Mouse (Mus musculus): ENCODE results near the gene Slc12a5. TPM values are rescaled to one million over a fixed set of nuclear protein-coding genes. Genes with fewer than 3 reads are reported as not detected.

The Slc12a5 gene
- polyA plus RNA-seq, 1 experiment from 2014 or later = 0.53 TPM

- no peak overlapping the region for H3K4me2 ChIP-seq (ENCODE audit: low read depth, low read length)
- no peaks in the 10 kb centered on the region for H3K4me1 ChIP-seq (replicated peaks; ENCODE audit: control insufficient read depth, insufficient read depth, low read length)
- H3K4me3 ChIP-seq (ENCODE audit: low read length) = no peak overlapping the region
- no peaks in the 10 kb centered on the region for H3K9me3 ChIP-seq (ENCODE audit: control insufficient read depth, low read length)
- no peak overlapping the region for H3K9ac ChIP-seq (ENCODE audit: low read length)
- ATAC-seq (ENCODE audit: low read depth) = no peak; the same call in 1 of the 2 replicates
- no peak overlapping the region for H3K27ac ChIP-seq (ENCODE audit: low read length)
- no peaks in the 10 kb centered on the region for H3K27me3 ChIP-seq (ENCODE audit: control insufficient read depth, insufficient read depth, low read depth, low read length)
- H3K36me3 ChIP-seq (ENCODE audit: control insufficient read depth, insufficient read depth, low read length) = 0 out of 2 replicates have a peak, but pooled peaks cover 2% of the 10 kb centered on the region
- 42% methylated on average over 6 of the region's 7 CpGs for WGBS
Observed at GRCm38 (mm10) chr2:164921984-164922383, 38.6 kb upstream of the Slc12a5 start.

DNA sequence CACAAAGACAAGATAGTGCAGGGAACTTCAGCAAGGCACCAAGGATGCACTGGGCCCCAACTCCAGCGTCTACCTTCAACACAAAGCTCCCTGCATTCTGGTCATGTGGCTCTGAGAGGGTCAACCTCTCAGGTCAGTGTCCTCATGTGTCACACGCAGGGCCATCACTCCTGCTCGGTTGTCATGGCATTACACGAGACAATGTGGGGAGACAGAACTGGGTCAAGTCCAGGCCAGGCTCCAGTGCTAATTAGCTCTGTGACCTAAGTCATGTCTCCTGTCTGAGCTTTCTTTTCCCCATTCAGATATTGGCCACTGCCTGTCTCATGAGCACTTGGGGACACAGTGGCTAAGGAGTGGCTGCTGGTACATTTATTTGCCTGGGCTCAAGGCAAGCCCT lies 37.3 kb upstream of the Slc12a5 start:
- Histone ChIP-seq H3K36me3 (ENCODE audit: control insufficient read depth, insufficient read depth, low read length) (0 out of 2 replicates have a peak, but pooled peaks cover 2% of the 10 kb centered on the region), H3K4me1 (replicated peaks; ENCODE audit: control insufficient read depth, insufficient read depth, low read length) (no peaks in the 10 kb centered on the region), H3K27ac (ENCODE audit: low read length) (no peak overlapping the region), H3K9me3 (ENCODE audit: control insufficient read depth, low read length) (no peaks in the 10 kb centered on the region), H3K4me2 (ENCODE audit: low read depth, low read length) (no peak overlapping the region), H3K9ac (ENCODE audit: low read length) (no peak overlapping the region), H3K4me3 (ENCODE audit: low read length) (no peak overlapping the region), H3K27me3 (ENCODE audit: control insufficient read depth, insufficient read depth, low read depth, low read length) (no peaks in the 10 kb centered on the region)
- no peak for ATAC-seq (ENCODE audit: low read depth)
- WGBS = 54% methylated on average over 4 of the region's 4 CpGs

- Histone ChIP-seq H3K4me1 (replicated peaks; ENCODE audit: control insufficient read depth, insufficient read depth, low read length) (no peaks in the 10 kb centered on the region), H3K27me3 (ENCODE audit: control insufficient read depth, insufficient read depth, low read depth, low read length) (no peaks in the 10 kb centered on the region), H3K9ac (ENCODE audit: low read length) (no peak overlapping the region), H3K4me2 (ENCODE audit: low read depth, low read length) (no peak overlapping the region), H3K9me3 (ENCODE audit: control insufficient read depth, low read length) (no peaks in the 10 kb centered on the region), H3K36me3 (ENCODE audit: control insufficient read depth, insufficient read depth, low read length) (0 out of 2 replicates have a peak, but pooled peaks cover 2% of the 10 kb centered on the region), H3K27ac (ENCODE audit: low read length) (no peak overlapping the region), H3K4me3 (ENCODE audit: low read length) (no peak overlapping the region)
- ATAC-seq (ENCODE audit: low read depth) = peak; percentile 71
- 29% methylated on average over 11 of the region's 11 CpGs for WGBS
Observed at GRCm38 (mm10) chr2:164924100-164924857, 36.3 kb upstream of the Slc12a5 start.

DNA sequence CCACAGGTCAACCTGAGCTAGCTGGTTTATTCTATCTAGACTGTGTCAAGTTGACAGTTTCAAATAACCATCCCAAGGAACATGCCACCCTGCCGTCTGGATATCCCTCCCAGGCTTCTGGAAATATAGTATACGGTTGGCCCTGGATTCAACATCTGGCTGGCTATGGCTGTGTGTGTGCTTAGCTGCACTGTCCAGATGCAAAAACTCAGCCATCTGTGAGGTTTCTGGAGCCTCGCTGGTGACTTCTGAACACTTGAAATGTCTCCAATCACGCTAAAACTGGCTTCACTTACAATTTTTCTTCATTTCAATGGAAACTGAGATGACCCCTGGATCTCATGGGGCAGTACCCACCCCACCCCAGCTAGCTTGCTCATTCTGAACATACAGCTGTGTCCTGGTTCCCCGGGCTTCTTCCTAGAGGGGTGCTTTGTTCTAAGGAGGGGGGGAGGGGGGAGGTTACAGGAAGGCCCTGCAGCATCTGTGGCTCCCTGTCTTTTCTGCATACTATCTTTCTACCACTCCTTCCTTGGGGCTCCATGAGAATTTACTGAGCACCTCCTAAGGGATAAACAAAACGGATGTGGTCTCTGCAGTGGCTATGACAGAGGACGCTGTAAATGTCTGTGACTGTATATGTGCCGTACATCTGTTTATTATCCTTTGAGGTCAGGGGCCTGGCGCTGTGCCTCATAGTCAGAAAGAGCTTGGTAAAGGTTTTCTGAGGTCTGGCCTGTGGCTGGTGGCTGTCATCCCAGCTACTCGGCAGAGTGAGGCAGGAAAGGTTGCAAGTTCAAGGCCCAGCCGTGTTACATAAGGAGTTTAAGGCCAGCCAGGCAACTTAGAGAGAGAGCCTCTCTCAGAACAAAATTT lies 29.7 kb upstream of the Slc12a5 start:
- WGBS = 35% methylated on average over 11 of the region's 11 CpGs
- no peak overlapping the region for H3K4me3 ChIP-seq (ENCODE audit: low read length)
- no peak overlapping the region for H3K27ac ChIP-seq (ENCODE audit: low read length)
- H3K36me3 ChIP-seq (ENCODE audit: control insufficient read depth, insufficient read depth, low read length) = no peaks in the 10 kb centered on the region
- H3K4me1 ChIP-seq (replicated peaks; ENCODE audit: control insufficient read depth, insufficient read depth, low read length) = peaks cover 5% of the 10 kb centered on the region; the same call in 1 of the 2 replicates
- peak; percentile 39 for ATAC-seq (ENCODE audit: low read depth)
- H3K9ac ChIP-seq (ENCODE audit: low read length) = no peak overlapping the region
- no peaks in the 10 kb centered on the region for H3K9me3 ChIP-seq (ENCODE audit: control insufficient read depth, low read length)
- peaks cover 11% of the 10 kb centered on the region; the same call in 1 of the 2 replicates for H3K27me3 ChIP-seq (ENCODE audit: control insufficient read depth, insufficient read depth, low read depth, low read length)
- H3K4me2 ChIP-seq (ENCODE audit: low read depth, low read length) = no peak overlapping the region

- Histone ChIP-seq H3K27ac (ENCODE audit: low read length) (no peak overlapping the region), H3K4me3 (ENCODE audit: low read length) (no peak overlapping the region), H3K36me3 (ENCODE audit: control insufficient read depth, insufficient read depth, low read length) (no peaks in the 10 kb centered on the region), H3K4me1 (replicated peaks; ENCODE audit: control insufficient read depth, insufficient read depth, low read length) (peaks cover 7% of the 10 kb centered on the region), H3K4me2 (ENCODE audit: low read depth, low read length) (no peak overlapping the region), H3K27me3 (ENCODE audit: control insufficient read depth, insufficient read depth, low read depth, low read length) (peaks cover 21% of the 10 kb centered on the region), H3K9ac (ENCODE audit: low read length) (no peak overlapping the region), H3K9me3 (ENCODE audit: control insufficient read depth, low read length) (no peaks in the 10 kb centered on the region)
- no peak for ATAC-seq (ENCODE audit: low read depth)
- WGBS = 29% methylated on average over 8 of the region's 10 CpGs
Observed at GRCm38 (mm10) chr2:164933534-164933933, 27.1 kb upstream of the Slc12a5 start.

- no peak overlapping the region for H3K4me3 ChIP-seq (ENCODE audit: low read length)
- H3K9me3 ChIP-seq (ENCODE audit: control insufficient read depth, low read length) = no peaks in the 10 kb centered on the region
- peaks cover 35% of the 10 kb centered on the region for H3K27me3 ChIP-seq (ENCODE audit: control insufficient read depth, insufficient read depth, low read depth, low read length)
- no peak for ATAC-seq (ENCODE audit: low read depth)
- H3K4me1 ChIP-seq (replicated peaks; ENCODE audit: control insufficient read depth, insufficient read depth, low read length) = peaks cover 13% of the 10 kb centered on the region
- H3K4me2 ChIP-seq (ENCODE audit: low read depth, low read length) = no peak overlapping the region
- H3K9ac ChIP-seq (ENCODE audit: low read length) = no peak overlapping the region
- H3K36me3 ChIP-seq (ENCODE audit: control insufficient read depth, insufficient read depth, low read length) = no peaks in the 10 kb centered on the region
- H3K27ac ChIP-seq (ENCODE audit: low read length) = no peak overlapping the region
- 53% methylated on average over 4 of the region's 4 CpGs for WGBS
Observed at GRCm38 (mm10) chr2:164935991-164936390, 24.6 kb upstream of the Slc12a5 start.

DNA sequence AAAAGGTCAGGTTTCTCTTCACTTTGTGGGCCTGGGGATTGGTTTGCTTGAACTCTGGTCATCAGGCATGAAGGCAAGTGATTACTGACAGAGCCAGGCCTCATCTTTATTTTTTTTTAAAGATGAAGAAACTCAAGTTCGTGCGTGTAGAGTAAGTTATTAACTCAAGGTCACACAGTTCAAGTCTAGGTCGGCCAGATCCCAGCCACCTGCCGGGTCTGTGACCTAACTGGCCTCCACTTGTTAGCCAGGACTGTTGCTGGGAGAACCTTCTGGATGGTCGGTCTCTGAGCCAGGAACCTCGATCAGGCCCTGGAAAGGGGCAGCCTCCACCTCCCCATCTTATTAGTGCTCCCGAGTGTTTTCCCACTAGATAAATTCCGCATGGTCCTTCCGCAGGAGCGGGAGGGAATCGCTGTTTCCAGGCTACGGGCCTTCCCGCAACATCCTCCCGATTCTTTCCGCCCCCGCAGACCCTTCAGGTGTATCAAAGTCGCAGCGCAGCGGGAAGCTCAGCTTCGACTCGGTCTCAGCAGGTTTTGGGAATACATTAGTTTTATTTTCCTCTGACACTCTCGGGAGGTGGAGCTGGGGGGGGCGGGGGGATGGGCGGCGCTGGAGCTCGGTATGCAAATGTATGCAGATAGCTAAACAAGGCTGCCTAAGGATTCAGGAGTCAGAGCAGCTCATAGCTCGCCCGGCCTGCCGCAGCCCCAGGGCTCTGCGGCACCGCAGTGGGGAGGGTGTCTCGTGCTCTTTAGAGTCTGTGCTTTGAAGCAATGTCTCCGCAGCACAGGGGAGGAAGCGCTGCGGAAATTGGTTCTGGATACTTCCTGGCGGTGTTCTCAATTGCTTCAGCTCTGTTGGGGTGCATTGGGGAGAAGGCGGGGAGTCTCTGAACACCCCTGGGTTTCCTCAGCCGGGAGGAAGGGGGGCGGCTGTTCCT lies 22.2 kb upstream of the Slc12a5 start:
- ATAC-seq (ENCODE audit: low read depth) = peak; percentile 72; the same call in 1 of the 2 replicates
- H3K27me3 ChIP-seq (ENCODE audit: control insufficient read depth, insufficient read depth, low read depth, low read length) = peaks cover 35% of the 10 kb centered on the region
- no peaks in the 10 kb centered on the region for H3K36me3 ChIP-seq (ENCODE audit: control insufficient read depth, insufficient read depth, low read length)
- H3K4me1 ChIP-seq (replicated peaks; ENCODE audit: control insufficient read depth, insufficient read depth, low read length) = peaks cover 8% of the 10 kb centered on the region
- peak overlapping the region; percentile 9; the same call in 1 of the 2 replicates for H3K9ac ChIP-seq (ENCODE audit: low read length)
- peak overlapping the region; percentile 37 for H3K4me3 ChIP-seq (ENCODE audit: low read length)
- H3K4me2 ChIP-seq (ENCODE audit: low read depth, low read length) = peak overlapping the region; percentile 59
- WGBS = 3% methylated on average over 39 of the region's 39 CpGs
- no peaks in the 10 kb centered on the region for H3K9me3 ChIP-seq (ENCODE audit: control insufficient read depth, low read length)
- no peak overlapping the region for H3K27ac ChIP-seq (ENCODE audit: low read length)

DNA sequence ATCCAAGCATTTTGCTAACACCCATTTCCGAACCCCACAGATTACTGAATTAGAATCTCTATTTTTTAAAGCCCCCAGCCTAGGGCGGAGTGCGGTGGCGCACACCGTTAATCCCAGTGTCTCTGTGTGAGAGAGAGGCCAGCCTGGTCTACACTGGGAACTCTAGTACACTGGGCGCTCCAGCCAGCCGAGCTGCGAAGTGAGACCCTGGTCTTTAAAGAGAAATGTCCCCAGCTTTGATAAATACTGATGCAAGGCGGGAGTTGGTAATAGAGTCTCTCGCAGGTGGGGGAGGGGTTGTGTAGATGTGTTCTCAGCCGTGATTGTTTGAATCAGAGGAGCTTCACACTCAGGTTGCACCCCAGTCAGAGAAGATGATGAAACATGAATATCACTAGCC lies 21.5 kb upstream of the Slc12a5 start:
- H3K4me3 ChIP-seq (ENCODE audit: low read length) = peak overlapping the region; percentile 37
- no peaks in the 10 kb centered on the region for H3K9me3 ChIP-seq (ENCODE audit: control insufficient read depth, low read length)
- 5% methylated on average over 11 of the region's 11 CpGs for WGBS
- H3K4me2 ChIP-seq (ENCODE audit: low read depth, low read length) = peak overlapping the region; percentile 59
- no peak overlapping the region for H3K27ac ChIP-seq (ENCODE audit: low read length)
- ATAC-seq (ENCODE audit: low read depth) = no peak
- H3K36me3 ChIP-seq (ENCODE audit: control insufficient read depth, insufficient read depth, low read length) = no peaks in the 10 kb centered on the region
- peaks cover 8% of the 10 kb centered on the region for H3K4me1 ChIP-seq (replicated peaks; ENCODE audit: control insufficient read depth, insufficient read depth, low read length)
- H3K27me3 ChIP-seq (ENCODE audit: control insufficient read depth, insufficient read depth, low read depth, low read length) = peaks cover 35% of the 10 kb centered on the region
- 0 out of 2 replicates have a peak overlapping the region, but pooled peaks have one; percentile 9 for H3K9ac ChIP-seq (ENCODE audit: low read length)
